Mouse (Mus musculus) megakaryocyte, embryonic 14.5 days (primary cell): ENCODE data around the gene Jak2.

ENCODE experiments used
- FLI1 ChIP-seq: IDR thresholded peaks from 2 replicates; pipeline ENCODE4 v1.6.1; 2012; ENCODE audit warnings: low read length, inconsistent platforms, mixed read lengths
- GATA1 ChIP-seq: IDR thresholded peaks from 3 replicates; pipeline ENCODE4 v1.6.1; 2012; ENCODE audit warnings: mixed read lengths, low read length, inconsistent platforms, borderline replicate concordance

DNA sequence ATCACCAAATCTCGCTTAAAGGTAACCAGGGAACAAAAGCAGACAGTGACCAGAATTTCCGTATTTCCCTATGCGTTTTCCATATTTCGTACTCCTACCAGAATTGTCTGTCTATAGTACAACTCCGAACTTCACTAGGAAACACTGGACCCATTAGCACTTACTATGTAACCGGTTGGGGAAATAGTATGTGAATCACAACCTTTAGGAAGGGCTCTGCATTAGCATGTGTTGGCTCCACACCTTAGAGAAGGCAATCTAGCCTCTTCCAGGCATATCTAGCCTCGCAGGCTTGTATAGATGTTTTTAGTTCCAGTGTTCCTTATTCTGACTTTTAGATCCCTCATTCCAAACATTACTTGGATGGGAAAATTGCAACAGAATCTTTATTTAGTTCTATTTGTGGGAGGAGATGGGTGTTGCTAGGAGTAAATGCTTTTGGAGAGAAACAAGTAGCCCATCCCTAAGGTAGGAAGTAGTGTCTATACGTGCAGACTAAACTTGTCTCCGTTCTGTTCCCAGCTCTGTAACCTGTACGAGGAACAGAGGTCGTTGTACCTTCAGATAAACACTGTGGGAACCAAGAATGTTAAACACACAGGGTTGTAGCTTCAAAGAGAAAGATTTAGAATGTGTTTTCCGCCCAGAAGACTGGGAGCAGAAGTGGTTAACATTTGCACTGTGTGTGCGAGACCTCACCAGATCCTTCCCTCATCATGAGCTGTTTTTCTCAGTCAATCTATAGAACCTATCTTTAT lies 110.7 kb downstream of the Jak2 start:
- TF ChIP-seq FLI1 (no peak), GATA1 (no peak)
